Mouse (Mus musculus) embryonic facial prominence, embryonic 12.5 days (tissue): ENCODE data around the gene Prr5l. TPM values are rescaled to one million over a fixed set of nuclear protein-coding genes. Genes with fewer than 3 reads are reported as not detected.

Experiments
- ATAC-seq: fragments of 200-750 bp; cut with Nextera tagmentation; 2 replicates; pipeline ENCODE4 v1.8.0; 2017; ENCODE audit not compliant: insufficient number of reproducible peaks, insufficient read depth, low FRiP score, low TSS enrichment
- H3K27ac ChIP-seq: fragments of 300-500 bp; sonication (generic); 2 replicates; pipeline ENCODE4 v1.5.1; 2016; ENCODE audit warnings: mild to moderate bottlenecking
- H3K27me3 ChIP-seq: fragments of 300-500 bp; sonication (generic); 2 replicates; pipeline ENCODE4 v1.6.1; 2016; ENCODE audit warnings: mild to moderate bottlenecking, moderate library complexity
- H3K36me3 ChIP-seq: fragments of 300-500 bp; sonication (generic); 2 replicates; pipeline ENCODE4 v1.6.1; 2016; ENCODE audit warnings: mild to moderate bottlenecking
- H3K4me1 ChIP-seq: fragments of 300-500 bp; sonication (generic); 2 replicates; pipeline ENCODE4 v1.6.1; 2016
- H3K4me2 ChIP-seq: fragments of 300-500 bp; sonication (generic); replicated peaks from 2 replicates; pipeline ENCODE4 v1.6.1; 2016; ENCODE audit warnings: mild to moderate bottlenecking, moderate library complexity
- H3K4me3 ChIP-seq: fragments of 300-500 bp; sonication (generic); 2 replicates; pipeline ENCODE4 v1.5.1; 2016; ENCODE audit warnings: mild to moderate bottlenecking
- H3K9ac ChIP-seq: fragments of 300-500 bp; sonication (generic); 2 replicates; pipeline ENCODE4 v1.6.1; 2016; ENCODE audit warnings: mild to moderate bottlenecking, moderate library complexity
- H3K9me3 ChIP-seq: fragments of 300-500 bp; sonication (generic); 2 replicates; pipeline ENCODE4 v1.6.1; 2016; ENCODE audit warnings: mild to moderate bottlenecking, moderate library complexity
- WGBS: fragments of 180-500 bp; shearing (Covaris S2); methylation state at CpG from one replicate; pipeline ENCODE4 v1.1.7; 2016; 5-methylcytosine and 5-hydroxymethylcytosine counted together
- polyA plus RNA-seq: library from polyadenylated mRNA; unstranded; fragments of >200 nt; fragmentation: Nextera tagmentation; extraction: Ambion mirVana; gene quantifications from 2 replicates; pipeline ENCODE4 v1.2.1, GENCODE M21; 2016

The Prr5l gene
- 21.4 and 27.6 TPM in 2 replicates for polyA plus RNA-seq

GRCm38 (mm10) chr2:101882998-101883397 lies at the start of gene Prr5l:
Gene Prr5l (minus strand): TSS chr2:101883027.
- Histone ChIP-seq H3K36me3 (no peaks in the 10 kb centered on the region), H3K4me3 (no peak within 1 kb of the TSS), H3K27ac (no peak within 1 kb of the TSS), H3K4me1 (peaks cover 4% of the 10 kb centered on the region), H3K9ac (no peak within 1 kb of the TSS), H3K4me2 (no peak within 1 kb of the TSS), H3K27me3 (peaks cover 13% of the 10 kb centered on the region; the same call in 1 of the 2 replicates), H3K9me3 (no peaks in the 10 kb centered on the region)
- ATAC-seq, result no peak
- WGBS, result 52% methylated on average over 3 of the region's 3 CpGs

GRCm38 (mm10) chr2:101932169-101932936 lies 49.5 kb upstream of the Prr5l start:
- no peaks in the 10 kb centered on the region for H3K27me3 ChIP-seq
- no peak overlapping the region for H3K27ac ChIP-seq
- no peak overlapping the region for H3K4me2 ChIP-seq
- ATAC-seq, result no peak
- H3K9me3 ChIP-seq, result no peaks in the 10 kb centered on the region
- WGBS, result 71% methylated on average over 14 of the region's 14 CpGs
- H3K9ac ChIP-seq, result no peak overlapping the region
- H3K4me1 ChIP-seq, result no peaks in the 10 kb centered on the region
- H3K4me3 ChIP-seq, result no peak overlapping the region
- H3K36me3 ChIP-seq, result no peaks in the 10 kb centered on the region

- no peak for ATAC-seq
- Histone ChIP-seq H3K4me3 (no peak overlapping the region), H3K27me3 (no peaks in the 10 kb centered on the region), H3K4me2 (no peak overlapping the region), H3K9ac (no peak overlapping the region), H3K4me1 (no peaks in the 10 kb centered on the region), H3K36me3 (no peaks in the 10 kb centered on the region), H3K9me3 (no peaks in the 10 kb centered on the region), H3K27ac (no peak overlapping the region)
- 81% methylated on average over 12 of the region's 12 CpGs for WGBS
Observed at GRCm38 (mm10) chr2:101925591-101926188, 42.9 kb upstream of the Prr5l start.

- no peak overlapping the region for H3K9ac ChIP-seq
- no peaks in the 10 kb centered on the region for H3K9me3 ChIP-seq
- H3K27ac ChIP-seq, result no peak overlapping the region
- 0 out of 2 replicates have a peak, but pooled peaks cover 1% of the 10 kb centered on the region for H3K4me1 ChIP-seq
- no peak for ATAC-seq
- H3K27me3 ChIP-seq, result no peaks in the 10 kb centered on the region
- WGBS, result 90% methylated on average over 3 of the region's 3 CpGs
- H3K4me3 ChIP-seq, result no peak overlapping the region
- no peaks in the 10 kb centered on the region for H3K36me3 ChIP-seq
- no peak overlapping the region for H3K4me2 ChIP-seq
Observed at GRCm38 (mm10) chr2:101925183-101925582, 42.4 kb upstream of the Prr5l start.

GRCm38 (mm10) chr2:101923181-101923580 lies 40.4 kb upstream of the Prr5l start:
- Histone ChIP-seq H3K4me3 (no peak overlapping the region), H3K4me2 (no peak overlapping the region), H3K36me3 (no peaks in the 10 kb centered on the region), H3K4me1 (0 out of 2 replicates have a peak, but pooled peaks cover 5% of the 10 kb centered on the region), H3K9me3 (no peaks in the 10 kb centered on the region), H3K27me3 (no peaks in the 10 kb centered on the region), H3K9ac (no peak overlapping the region), H3K27ac (no peak overlapping the region)
- ATAC-seq, result no peak
- 82% methylated on average over 4 of the region's 4 CpGs for WGBS

- no peak overlapping the region for H3K4me3 ChIP-seq
- no peak overlapping the region for H3K9ac ChIP-seq
- 0 out of 2 replicates have a peak, but pooled peaks cover 5% of the 10 kb centered on the region for H3K4me1 ChIP-seq
- H3K9me3 ChIP-seq, result no peaks in the 10 kb centered on the region
- no peak overlapping the region for H3K27ac ChIP-seq
- H3K27me3 ChIP-seq, result no peaks in the 10 kb centered on the region
- WGBS, result 96% methylated on average over 4 of the region's 4 CpGs
- H3K36me3 ChIP-seq, result no peaks in the 10 kb centered on the region
- no peak for ATAC-seq
- no peak overlapping the region for H3K4me2 ChIP-seq
Observed at GRCm38 (mm10) chr2:101922302-101922701, 39.5 kb upstream of the Prr5l start.

GRCm38 (mm10) chr2:101920136-101920554 lies 37.3 kb upstream of the Prr5l start:
- no peaks in the 10 kb centered on the region for H3K9me3 ChIP-seq
- 31% methylated on average over 2 of the region's 2 CpGs for WGBS

GRCm38 (mm10) chr2:101918518-101918917 lies 35.7 kb upstream of the Prr5l start:
- no peak overlapping the region for H3K4me3 ChIP-seq
- no peaks in the 10 kb centered on the region for H3K27me3 ChIP-seq
- 0 out of 2 replicates have a peak, but pooled peaks cover 5% of the 10 kb centered on the region for H3K4me1 ChIP-seq
- no peak overlapping the region for H3K9ac ChIP-seq
- H3K27ac ChIP-seq, result no peak overlapping the region
- no peak overlapping the region for H3K4me2 ChIP-seq
- no peaks in the 10 kb centered on the region for H3K9me3 ChIP-seq
- H3K36me3 ChIP-seq, result no peaks in the 10 kb centered on the region
- no peak for ATAC-seq
- 77% methylated on average over 7 of the region's 7 CpGs for WGBS

More at GRCm38 (mm10) chr2:101920136-101920554, 37.3 kb upstream of the Prr5l start:
- H3K27ac ChIP-seq, result no peak overlapping the region
- H3K4me1 ChIP-seq, result 0 out of 2 replicates have a peak, but pooled peaks cover 5% of the 10 kb centered on the region
- no peak overlapping the region for H3K9ac ChIP-seq
- no peaks in the 10 kb centered on the region for H3K36me3 ChIP-seq
- ATAC-seq, result no peak
- no peak overlapping the region for H3K4me3 ChIP-seq
- H3K4me2 ChIP-seq, result no peak overlapping the region
- no peaks in the 10 kb centered on the region for H3K27me3 ChIP-seq

- no peaks in the 10 kb centered on the region for H3K36me3 ChIP-seq
- no peak for ATAC-seq
- H3K4me3 ChIP-seq, result no peak overlapping the region
- 0 out of 2 replicates have a peak, but pooled peaks cover 3% of the 10 kb centered on the region for H3K4me1 ChIP-seq
- WGBS, result 92% methylated on average over 15 of the region's 15 CpGs
- H3K27ac ChIP-seq, result no peak overlapping the region
- no peaks in the 10 kb centered on the region for H3K9me3 ChIP-seq
- no peak overlapping the region for H3K9ac ChIP-seq
- no peak overlapping the region for H3K4me2 ChIP-seq
- H3K27me3 ChIP-seq, result no peaks in the 10 kb centered on the region
Observed at GRCm38 (mm10) chr2:101909326-101910080, 26.7 kb upstream of the Prr5l start.

- Histone ChIP-seq H3K36me3 (no peaks in the 10 kb centered on the region), H3K4me2 (no peak overlapping the region), H3K4me1 (0 out of 2 replicates have a peak, but pooled peaks cover 3% of the 10 kb centered on the region), H3K27me3 (no peaks in the 10 kb centered on the region), H3K27ac (no peak overlapping the region), H3K9ac (no peak overlapping the region), H3K4me3 (no peak overlapping the region), H3K9me3 (no peaks in the 10 kb centered on the region)
- WGBS, result 79% methylated on average over 13 of the region's 13 CpGs
- ATAC-seq, result no peak
Observed at GRCm38 (mm10) chr2:101908773-101909172, 25.9 kb upstream of the Prr5l start.

GRCm38 (mm10) chr2:101907386-101908022 lies 24.7 kb upstream of the Prr5l start:
- Histone ChIP-seq H3K9me3 (no peaks in the 10 kb centered on the region), H3K4me1 (0 out of 2 replicates have a peak, but pooled peaks cover 3% of the 10 kb centered on the region), H3K9ac (no peak overlapping the region), H3K4me3 (no peak overlapping the region), H3K27me3 (no peaks in the 10 kb centered on the region), H3K36me3 (no peaks in the 10 kb centered on the region), H3K27ac (no peak overlapping the region), H3K4me2 (no peak overlapping the region)
- no peak for ATAC-seq
- WGBS, result 75% methylated on average over 10 of the region's 10 CpGs
